Mouse (Mus musculus) liver, postnatal 0 days (tissue): ENCODE measurements around the gene Socs3.

Experiments
- CTCF ChIP-seq: sonication (generic); IDR thresholded peaks from 2 replicates; pipeline ENCODE4 v1.5.1; 2016; ENCODE audit warnings: antibody characterized with exemption, low read depth
- EP300 ChIP-seq: IDR thresholded peaks from 2 replicates; pipeline ENCODE4 v1.6.1; 2016; ENCODE audit warnings: antibody characterized with exemption, low read depth, mild to moderate bottlenecking

DNA sequence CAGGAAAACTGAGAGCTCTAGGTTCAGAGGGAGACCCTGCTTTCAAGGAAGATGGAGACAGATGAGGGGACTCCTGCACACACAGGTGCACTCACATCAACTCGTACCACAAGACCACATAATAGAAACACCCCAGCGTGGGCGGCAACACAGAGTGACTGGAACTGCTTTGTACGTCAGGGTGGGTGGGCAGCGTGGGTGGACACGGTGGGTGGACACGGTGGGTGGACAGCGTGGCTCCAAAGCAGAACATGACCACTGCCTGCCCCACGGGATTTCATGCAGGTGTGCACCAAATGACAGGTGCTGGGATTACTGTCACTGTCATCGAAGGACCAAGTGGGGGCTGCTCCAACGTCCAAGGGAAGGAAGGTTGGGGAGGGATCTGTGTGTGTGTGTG, 51.3 kb downstream of the Socs3 start:
- TF ChIP-seq CTCF (no peak), EP300 (no peak)
